Mouse (Mus musculus): Measurements from ENCODE around the gene Msi1.

DNA sequence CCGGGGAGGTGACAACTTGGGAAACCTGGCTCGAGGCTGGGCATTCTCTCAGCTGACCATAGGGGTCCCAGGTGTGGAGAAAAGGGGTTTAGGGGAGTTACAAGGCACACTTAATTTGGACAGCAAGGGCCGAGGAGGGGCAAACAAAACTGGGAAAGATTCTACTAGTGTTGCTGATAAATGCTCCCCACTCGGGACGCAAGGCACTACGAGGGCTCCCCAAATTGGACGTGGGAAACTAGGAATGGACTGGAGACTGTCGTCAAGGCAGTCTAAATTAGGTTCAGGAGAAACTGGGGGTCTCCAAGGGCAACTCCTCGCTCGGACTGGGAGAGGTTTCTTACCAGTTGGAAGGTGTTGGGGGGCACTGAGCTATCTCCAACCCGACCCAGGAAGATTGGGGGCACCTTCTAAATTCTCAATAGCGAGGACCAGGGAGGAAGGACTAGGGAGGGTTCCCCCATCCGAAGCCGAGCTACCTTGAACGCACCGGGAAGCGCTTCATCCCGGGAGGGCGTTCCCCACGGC lies 504 bp upstream of the Msi1 start:
- TF ChIP-seq CTCF (IDR thresholded peaks at IDR 0.05; ENCODE audit: borderline replicate concordance, insufficient read depth, low read length) = no peak
- no peak for TF ChIP-seq POLR2A (IDR thresholded peaks at IDR 0.05; ENCODE audit: low read depth, low read length)

All from embryonic fibroblast, embryonic 13.5 days (primary cell).